Comparison of ENCODE assay signal across 8 mouse cellular contexts in genomic region chr3:51357624-51358023, GRCm38 (mm10). TPM values are rescaled to one million over a fixed set of nuclear protein-coding genes. Genes with fewer than 3 reads are reported as not detected.
DNase-seq lines count a peak whose midpoint lies in the region; ATAC-seq and TF ChIP-seq lines count a peak whose summit lies in the region.

No protein-coding gene starts in this region.

- no peaks in the 10 kb centered on the region for H3K4me1 ChIP-seq in bone marrow macrophage, adult 2 months (ENCODE audit: control insufficient read depth, insufficient read depth, low read length)
- H3K4me1 ChIP-seq in hindbrain, embryonic 14.5 days (replicated peaks; ENCODE audit: control insufficient read depth, insufficient read depth, low read length) = no peaks in the 10 kb centered on the region
- H3K4me1 ChIP-seq in midbrain, embryonic 14.5 days (ENCODE audit: control insufficient read depth, insufficient read depth, low read length) = peaks cover 5% of the 10 kb centered on the region; the same call in 1 of the 2 replicates

- ATAC-seq in hindbrain, embryonic 14.5 days (ENCODE audit: low FRiP score) = no peak
- ATAC-seq in midbrain, embryonic 14.5 days (ENCODE audit: low FRiP score, low TSS enrichment) = no peak
- ATAC-seq in CD4-positive, CD25-positive, alpha-beta regulatory T cell, adult 4 months = no peak

- H3K4me2 ChIP-seq in hindbrain, embryonic 14.5 days (replicated peaks) = peak overlapping the region; percentile 53; the same call in 1 of the 2 replicates
- 0 out of 2 replicates have a peak overlapping the region, but pooled peaks have one; percentile 9 for H3K4me2 ChIP-seq in midbrain, embryonic 14.5 days (ENCODE audit: low read length)

- peak overlapping the region; percentile 75 for H3K4me3 ChIP-seq in gastrocnemius, adult 2 months
- peak overlapping the region; percentile 66 for H3K4me3 ChIP-seq in bone marrow macrophage, adult 2 months (ENCODE audit: insufficient read depth, low read length)
- peak overlapping the region; percentile 36; the same call in 1 of the 2 replicates for H3K4me3 ChIP-seq in hindbrain, embryonic 14.5 days (replicated peaks; ENCODE audit: low read length)
- H3K4me3 ChIP-seq in midbrain, embryonic 14.5 days (replicated peaks; ENCODE audit: low read depth, low read length) = no peak overlapping the region

- TF ChIP-seq CTCF in gastrocnemius, adult 2 months (IDR thresholded peaks at IDR 0.05) = no peak
- no peak for TF ChIP-seq CTCF in bone marrow macrophage, adult 2 months (IDR thresholded peaks at IDR 0.05; ENCODE audit: low read depth, low read length)

- WGBS in hindbrain, embryonic 14.5 days = 12% methylated on average over 14 of the region's 14 CpGs
- WGBS in midbrain, embryonic 14.5 days = 14% methylated on average over 14 of the region's 14 CpGs

- H3K27ac ChIP-seq in gastrocnemius, adult 2 months = no peak overlapping the region
- H3K27ac ChIP-seq in bone marrow macrophage, adult 2 months (ENCODE audit: insufficient read depth, low read depth, low read length) = no peak overlapping the region
- no peak overlapping the region for H3K27ac ChIP-seq in hindbrain, embryonic 14.5 days
- no peak overlapping the region for H3K27ac ChIP-seq in midbrain, embryonic 14.5 days (replicated peaks; ENCODE audit: low read depth, low read length)

- peaks cover 24% of the 10 kb centered on the region for H3K27me3 ChIP-seq in hindbrain, embryonic 14.5 days (ENCODE audit: control insufficient read depth, insufficient read depth, low read length)
- peaks cover 19% of the 10 kb centered on the region for H3K27me3 ChIP-seq in midbrain, embryonic 14.5 days (ENCODE audit: control insufficient read depth, insufficient read depth, low read length)

- H3K9ac ChIP-seq in hindbrain, embryonic 14.5 days = no peak overlapping the region
- no peak overlapping the region for H3K9ac ChIP-seq in midbrain, embryonic 14.5 days (replicated peaks; ENCODE audit: low read length)

- TF ChIP-seq POLR2A in bone marrow macrophage, adult 2 months (IDR thresholded peaks at IDR 0.05; ENCODE audit: borderline replicate concordance, low read depth, low read length) = no peak

- no peaks in the 10 kb centered on the region for H3K36me3 ChIP-seq in hindbrain, embryonic 14.5 days (replicated peaks; ENCODE audit: control insufficient read depth, insufficient read depth)
- H3K36me3 ChIP-seq in midbrain, embryonic 14.5 days (ENCODE audit: control insufficient read depth, insufficient read depth, low read length) = no peaks in the 10 kb centered on the region

- no peak for DNase-seq in gastrocnemius, adult 2 months
- DNase-seq in gastrocnemius, postnatal 10 days = no peak
- DNase-seq in hindbrain, embryonic 14.5 days (ENCODE audit: low spot score) = no peak
- no peak for DNase-seq in midbrain, embryonic 14.5 days
- no peak for DNase-seq in left cerebral cortex, postnatal 36 days (ENCODE audit: low spot score in 2 of 2)
- DNase-seq in lung, adult 18-20 months = no peak

- H3K9me3 ChIP-seq in hindbrain, embryonic 14.5 days (ENCODE audit: control insufficient read depth, low read length) = no peaks in the 10 kb centered on the region
- no peaks in the 10 kb centered on the region for H3K9me3 ChIP-seq in midbrain, embryonic 14.5 days (ENCODE audit: control insufficient read depth, low read length)

- intact Hi-C loops in gastrocnemius, adult 2 months (cut with DNase I) = loop anchor here (5.0 kb wide), 1 partner anchor 120 kb away; no protein-coding TSS in a partner anchor
- intact Hi-C loops in left cerebral cortex, postnatal 36 days (cut with DNase I) = no loop called here

RNA-seq across cellular contexts. Expression of gene Elf2, which starts 17.2 kb away (rescaled TPM):
- 10 to 100 TPM; 50.7 to 53.2 TPM for total RNA-seq in gastrocnemius, adult 2 months (2021)
- total RNA-seq in gastrocnemius, postnatal 10 days (2021) = 10 to 100 TPM; 50.9 to 58.2 TPM
- 54.0 and 57.6 TPM in 2 replicates for polyA plus RNA-seq in bone marrow macrophage, adult 2 months (2012; ENCODE audit: insufficient read depth, insufficient read length, missing spikeins)
- 29.0 and 35.0 TPM in 2 replicates for polyA plus RNA-seq in hindbrain, embryonic 14.5 days (2014; fragmentation: Nextera tagmentation; extraction: Ambion mirVana)
- 28.6 and 37.3 TPM in 2 replicates for polyA plus RNA-seq in midbrain, embryonic 14.5 days (2014; fragmentation: Nextera tagmentation; extraction: Ambion mirVana)
- 10 to 100 TPM; 40.6 to 45.1 TPM for total RNA-seq in left cerebral cortex, postnatal 36 days (2021)
- 10 to 100 TPM; 55.9 to 66.9 TPM for polyA plus RNA-seq in CD4-positive, CD25-positive, alpha-beta regulatory T cell, adult 4 months (2017; shearing (Covaris generic))

RNA-seq across cellular contexts. Expression of gene Mgarp, which starts 38.9 kb away (rescaled TPM):
- total RNA-seq in gastrocnemius, adult 2 months (2021) = not detected
- total RNA-seq in gastrocnemius, postnatal 10 days (2021) = under 1 TPM; 0.43 to 0.63 TPM
- polyA plus RNA-seq in bone marrow macrophage, adult 2 months (2012; ENCODE audit: insufficient read depth, insufficient read length, missing spikeins) = not detected in 2 replicates
- polyA plus RNA-seq in hindbrain, embryonic 14.5 days (2014; fragmentation: Nextera tagmentation; extraction: Ambion mirVana) = 0.16 and 1.3 TPM in 2 replicates
- 2.6 and 4.6 TPM in 2 replicates for polyA plus RNA-seq in midbrain, embryonic 14.5 days (2014; fragmentation: Nextera tagmentation; extraction: Ambion mirVana)
- total RNA-seq in left cerebral cortex, postnatal 36 days (2021) = not detected
- 1 to 10 TPM; 1.7 to 2.4 TPM for polyA plus RNA-seq in CD4-positive, CD25-positive, alpha-beta regulatory T cell, adult 4 months (2017; shearing (Covaris generic))

RNA-seq across cellular contexts. Expression of gene Ndufc1, which starts 51.2 kb away (rescaled TPM):
- total RNA-seq in gastrocnemius, adult 2 months (2021) = 1,000 to 10,000 TPM; 1,007 to 1,209 TPM
- 100 to 1,000 TPM; 828 to 975 TPM for total RNA-seq in gastrocnemius, postnatal 10 days (2021)
- polyA plus RNA-seq in bone marrow macrophage, adult 2 months (2012; ENCODE audit: insufficient read depth, insufficient read length, missing spikeins) = 133 and 140 TPM in 2 replicates
- polyA plus RNA-seq in hindbrain, embryonic 14.5 days (2014; fragmentation: Nextera tagmentation; extraction: Ambion mirVana) = 769 and 914 TPM in 2 replicates
- polyA plus RNA-seq in midbrain, embryonic 14.5 days (2014; fragmentation: Nextera tagmentation; extraction: Ambion mirVana) = 796 and 925 TPM in 2 replicates
- 100 to 1,000 TPM; 288 to 324 TPM for total RNA-seq in left cerebral cortex, postnatal 36 days (2021)
- 100 to 1,000 TPM; 177 to 260 TPM for polyA plus RNA-seq in CD4-positive, CD25-positive, alpha-beta regulatory T cell, adult 4 months (2017; shearing (Covaris generic))

RNA-seq across cellular contexts. Expression of gene Naa15, which starts 57.3 kb away (rescaled TPM):
- total RNA-seq in gastrocnemius, adult 2 months (2021) = 10 to 100 TPM; 44.5 to 50.0 TPM
- 10 to 100 TPM; 48.1 to 52.6 TPM for total RNA-seq in gastrocnemius, postnatal 10 days (2021)
- 48.1 and 56.7 TPM in 2 replicates for polyA plus RNA-seq in bone marrow macrophage, adult 2 months (2012; ENCODE audit: insufficient read depth, insufficient read length, missing spikeins)
- 35.7 and 38.8 TPM in 2 replicates for polyA plus RNA-seq in hindbrain, embryonic 14.5 days (2014; fragmentation: Nextera tagmentation; extraction: Ambion mirVana)
- polyA plus RNA-seq in midbrain, embryonic 14.5 days (2014; fragmentation: Nextera tagmentation; extraction: Ambion mirVana) = 37.9 and 41.5 TPM in 2 replicates
- 10 to 100 TPM; 34.7 to 43.7 TPM for total RNA-seq in left cerebral cortex, postnatal 36 days (2021)
- 10 to 100 TPM; 18.4 to 30.4 TPM for polyA plus RNA-seq in CD4-positive, CD25-positive, alpha-beta regulatory T cell, adult 4 months (2017; shearing (Covaris generic))
